Mouse (Mus musculus): ENCODE results near the gene H2afj.

DNA sequence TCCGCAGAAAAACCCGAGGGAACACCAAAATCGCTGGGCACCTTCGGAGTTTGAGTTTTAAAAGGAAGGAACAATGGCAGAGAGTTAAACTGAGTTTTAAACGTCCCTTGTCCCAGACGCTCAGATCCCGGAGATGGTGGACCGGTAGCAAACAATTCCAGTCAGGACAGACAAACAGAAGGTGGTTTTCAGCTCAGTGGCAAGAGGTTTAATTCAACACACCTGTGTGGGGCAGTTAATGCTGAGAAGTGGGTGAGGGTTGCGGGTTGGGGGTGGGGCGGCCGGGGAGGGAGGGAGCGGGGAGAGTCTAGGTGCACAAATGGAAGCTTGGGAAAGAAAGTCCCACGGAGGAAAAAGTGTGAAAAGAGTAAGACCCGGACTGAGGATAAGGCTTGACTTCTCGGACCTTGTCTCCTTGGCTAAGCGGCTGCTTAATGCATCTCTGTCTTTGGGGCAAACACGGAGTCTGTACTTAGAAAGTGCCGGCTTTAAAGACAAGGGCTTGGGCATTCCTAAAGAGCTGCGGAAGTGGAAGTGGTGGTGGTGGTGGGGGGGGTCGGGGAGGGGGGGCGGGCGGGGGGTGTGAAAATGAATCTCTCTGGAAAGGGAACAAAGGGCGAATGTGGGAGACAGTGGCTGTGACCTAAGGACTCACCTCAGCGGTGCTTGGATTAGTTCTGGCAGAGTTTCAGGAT, 14.1 kb upstream of the H2afj start:
- no peak for TF ChIP-seq CTCF (IDR thresholded peaks at IDR 0.05; ENCODE audit: borderline replicate concordance, extremely low read depth, insufficient read depth, insufficient read length)
- TF ChIP-seq POLR2A (IDR thresholded peaks at IDR 0.05; ENCODE audit: borderline replicate concordance, extremely low read depth, insufficient read depth, insufficient read length, poor library complexity, severe bottlenecking): no peak

All from brain, embryonic 14.5 days (tissue).